Mouse (Mus musculus) A20 (cell line): Measurements from ENCODE around the gene Hras.

Source experiments
- DNase-seq: peaks from one replicate; pipeline ENCODE4 v3.0.0-alpha.2; 2011; ENCODE audit warnings: low read depth, low spot score

The Hras gene

GRCm38 (mm10) chr7:141193948-141194347 lies at the start of gene Hras, which contains the start of gene Lrrc56:
Gene Hras, minus strand, starts transcription at chr7:141194005.
Gene Lrrc56, plus strand, starts transcription at chr7:141194157.
- peak; percentile 99 for DNase-seq

GRCm38 (mm10) chr7:141231551-141231950 lies 37.7 kb upstream of the Hras start:
- DNase-seq: no peak

GRCm38 (mm10) chr7:141231111-141231510 lies 37.3 kb upstream of the Hras start:
- DNase-seq: no peak

- DNase-seq: no peak
These were observed 36.8 kb upstream of the Hras start for GRCm38 (mm10) chr7:141230570-141230969.

- no peak for DNase-seq
These were observed 35.9 kb upstream of the Hras start for GRCm38 (mm10) chr7:141229702-141230101.

GRCm38 (mm10) chr7:141228279-141229067 lies 34.7 kb upstream of the Hras start, which contains the start of gene Phrf1:
Gene Phrf1, plus strand, starts transcription at chr7:141228784.
- DNase-seq: peak; percentile 95

- DNase-seq: no peak
These were observed 34.0 kb upstream of the Hras start for GRCm38 (mm10) chr7:141227796-141228195.

- peak; percentile 23 for DNase-seq
These were observed 32.7 kb upstream of the Hras start for GRCm38 (mm10) chr7:141226535-141226934.

- peak; percentile 14 for DNase-seq
These were observed 29.0 kb upstream of the Hras start for GRCm38 (mm10) chr7:141222696-141223215.

- no peak for DNase-seq
These were observed 28.3 kb upstream of the Hras start for GRCm38 (mm10) chr7:141222126-141222467.

- peak; percentile 100 for DNase-seq
These were observed 27.7 kb upstream of the Hras start for GRCm38 (mm10) chr7:141221249-141222125.

GRCm38 (mm10) chr7:141220377-141220776 lies 26.6 kb upstream of the Hras start:
- no peak for DNase-seq

- DNase-seq: no peak
These were observed 25.8 kb upstream of the Hras start for GRCm38 (mm10) chr7:141219558-141220099.

- DNase-seq: no peak
These were observed 24.8 kb upstream of the Hras start for GRCm38 (mm10) chr7:141218557-141219133.

- DNase-seq: no peak
These were observed 24.3 kb upstream of the Hras start for GRCm38 (mm10) chr7:141218141-141218540.

GRCm38 (mm10) chr7:141217343-141218013 lies 23.7 kb upstream of the Hras start:
- peak; percentile 31 for DNase-seq

GRCm38 (mm10) chr7:141216894-141217293 lies 23.1 kb upstream of the Hras start:
- DNase-seq: no peak

GRCm38 (mm10) chr7:141215880-141216733 lies 22.3 kb upstream of the Hras start:
- peak; percentile 88 for DNase-seq

- DNase-seq: peak; percentile 100
These were observed 21.5 kb upstream of the Hras start, which contains the start of gene Rassf7 for GRCm38 (mm10) chr7:141215101-141215879. Gene Rassf7, plus strand, starts transcription at chr7:141215860.
